Mouse (Mus musculus): ENCODE data around the gene Foxj1. TPM values are rescaled to one million over a fixed set of nuclear protein-coding genes. Genes with fewer than 3 reads are reported as not detected.

The Foxj1 gene
- polyA plus RNA-seq, 1 experiment from 2014 or later = 5.3 TPM

- H3K9me3 ChIP-seq (ENCODE audit: control insufficient read depth, low read length) = no peaks in the 10 kb centered on the region
Observed at GRCm38 (mm10) chr11:116354521-116354920, 19.3 kb upstream of the Foxj1 start.

DNA sequence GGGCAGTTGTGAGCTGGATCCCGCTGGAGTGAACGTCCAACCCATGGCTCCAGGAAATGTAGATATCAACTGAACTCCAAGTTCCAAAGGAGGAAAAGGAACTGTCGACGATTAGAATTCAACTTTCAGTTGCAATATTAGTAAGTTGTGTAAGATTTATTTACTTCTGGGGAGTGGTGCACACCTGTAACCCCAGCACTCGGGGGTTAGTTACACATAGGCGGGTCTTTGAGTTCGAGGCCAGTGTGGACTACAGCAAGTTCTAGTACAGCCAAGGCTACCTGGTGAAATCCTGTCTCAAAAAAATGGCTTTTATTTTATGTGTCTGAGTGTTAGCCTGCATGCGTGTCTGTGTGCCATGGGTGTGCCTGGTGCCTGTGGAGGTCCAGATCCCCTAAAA is 18.3 kb upstream of the Foxj1 start:
- no peak overlapping the region for H3K4me3 ChIP-seq (ENCODE audit: low read depth, low read length)
- no peaks in the 10 kb centered on the region for H3K27me3 ChIP-seq (ENCODE audit: control insufficient read depth, insufficient read depth, low read length)
- H3K27ac ChIP-seq (ENCODE audit: low read depth, low read length) = no peak overlapping the region
- no peaks in the 10 kb centered on the region; the same call in 1 of the 2 replicates for H3K36me3 ChIP-seq (ENCODE audit: control insufficient read depth, insufficient read depth, low read length)
- H3K4me1 ChIP-seq (replicated peaks; ENCODE audit: control insufficient read depth, insufficient read depth, low read length) = no peaks in the 10 kb centered on the region
- DNase-seq (ENCODE audit: low spot score) (no peak), ATAC-seq (replicated peaks; ENCODE audit: low FRiP score) (no peak)
- no peaks in the 10 kb centered on the region for H3K9me3 ChIP-seq (ENCODE audit: control insufficient read depth, low read length)
- H3K4me2 ChIP-seq (ENCODE audit: low read depth, low read length, severe bottlenecking) = no peak overlapping the region
- H3K9ac ChIP-seq (ENCODE audit: low read length) = no peak overlapping the region
- WGBS = 94% methylated on average over 8 of the region's 8 CpGs

More at GRCm38 (mm10) chr11:116354521-116354920, 19.3 kb upstream of the Foxj1 start:
- ATAC-seq (replicated peaks; ENCODE audit: low FRiP score) (no peak), DNase-seq (ENCODE audit: low spot score) (no peak)
- Histone ChIP-seq H3K9ac (ENCODE audit: low read length) (no peak overlapping the region), H3K4me2 (ENCODE audit: low read depth, low read length, severe bottlenecking) (no peak overlapping the region), H3K27me3 (ENCODE audit: control insufficient read depth, insufficient read depth, low read length) (no peaks in the 10 kb centered on the region), H3K27ac (ENCODE audit: low read depth, low read length) (no peak overlapping the region), H3K4me3 (ENCODE audit: low read depth, low read length) (no peak overlapping the region), H3K36me3 (ENCODE audit: control insufficient read depth, insufficient read depth, low read length) (no peaks in the 10 kb centered on the region; the same call in 1 of the 2 replicates), H3K4me1 (replicated peaks; ENCODE audit: control insufficient read depth, insufficient read depth, low read length) (no peaks in the 10 kb centered on the region)
- WGBS = 34% methylated on average over 17 of the region's 17 CpGs

GRCm38 (mm10) chr11:116351294-116351693 is 16.1 kb upstream of the Foxj1 start:
- H3K4me1 ChIP-seq (replicated peaks; ENCODE audit: control insufficient read depth, insufficient read depth, low read length) = no peaks in the 10 kb centered on the region
- ATAC-seq (replicated peaks; ENCODE audit: low FRiP score) (no peak), DNase-seq (ENCODE audit: low spot score) (no peak)
- no peaks in the 10 kb centered on the region; the same call in 1 of the 2 replicates for H3K36me3 ChIP-seq (ENCODE audit: control insufficient read depth, insufficient read depth, low read length)
- H3K9me3 ChIP-seq (ENCODE audit: control insufficient read depth, low read length) = no peaks in the 10 kb centered on the region
- no peak overlapping the region for H3K4me3 ChIP-seq (ENCODE audit: low read depth, low read length)
- no peak overlapping the region for H3K9ac ChIP-seq (ENCODE audit: low read length)
- H3K27ac ChIP-seq (ENCODE audit: low read depth, low read length) = no peak overlapping the region
- no peak overlapping the region for H3K4me2 ChIP-seq (ENCODE audit: low read depth, low read length, severe bottlenecking)
- WGBS = 90% methylated on average over 5 of the region's 5 CpGs
- H3K27me3 ChIP-seq (ENCODE audit: control insufficient read depth, insufficient read depth, low read length) = no peaks in the 10 kb centered on the region

- H3K4me1 ChIP-seq (replicated peaks; ENCODE audit: control insufficient read depth, insufficient read depth, low read length) = no peaks in the 10 kb centered on the region
- no peak overlapping the region for H3K4me3 ChIP-seq (ENCODE audit: low read depth, low read length)
- WGBS = 84% methylated on average over 5 of the region's 5 CpGs
- no peak overlapping the region for H3K27ac ChIP-seq (ENCODE audit: low read depth, low read length)
- H3K27me3 ChIP-seq (ENCODE audit: control insufficient read depth, insufficient read depth, low read length) = no peaks in the 10 kb centered on the region
- H3K9me3 ChIP-seq (ENCODE audit: control insufficient read depth, low read length) = no peaks in the 10 kb centered on the region
- no peaks in the 10 kb centered on the region for H3K36me3 ChIP-seq (ENCODE audit: control insufficient read depth, insufficient read depth, low read length)
- ATAC-seq (replicated peaks; ENCODE audit: low FRiP score) (no peak), DNase-seq (ENCODE audit: low spot score) (no peak)
- H3K4me2 ChIP-seq (ENCODE audit: low read depth, low read length, severe bottlenecking) = no peak overlapping the region
- no peak overlapping the region for H3K9ac ChIP-seq (ENCODE audit: low read length)
Observed at GRCm38 (mm10) chr11:116347955-116348354, 12.8 kb upstream of the Foxj1 start.

DNA sequence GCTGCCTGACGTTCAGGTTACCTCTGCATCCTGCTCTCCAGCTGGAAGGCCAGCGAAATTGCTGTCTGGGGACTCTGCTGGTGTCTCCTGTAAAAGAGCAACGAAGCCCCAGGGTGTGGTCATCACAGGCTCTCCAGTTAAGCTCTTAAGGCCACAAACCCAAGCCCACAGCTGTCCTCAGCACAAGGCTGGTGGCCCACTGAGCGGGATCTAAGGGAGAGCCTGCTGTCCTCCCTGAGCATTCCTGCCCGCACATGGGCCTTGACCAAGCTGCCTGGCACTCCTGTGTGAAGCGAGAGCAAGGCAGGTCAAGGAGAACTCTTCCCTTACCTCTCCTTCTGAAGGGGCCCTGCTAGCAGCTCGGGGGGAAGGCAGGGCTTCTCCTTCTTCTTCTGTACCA is 11.8 kb upstream of the Foxj1 start:
- H3K27ac ChIP-seq (ENCODE audit: low read depth, low read length) = no peak overlapping the region
- no peak overlapping the region for H3K4me2 ChIP-seq (ENCODE audit: low read depth, low read length, severe bottlenecking)
- no peak overlapping the region for H3K9ac ChIP-seq (ENCODE audit: low read length)
- no peak overlapping the region for H3K4me3 ChIP-seq (ENCODE audit: low read depth, low read length)
- no peaks in the 10 kb centered on the region for H3K27me3 ChIP-seq (ENCODE audit: control insufficient read depth, insufficient read depth, low read length)
- no peak for DNase-seq (ENCODE audit: low spot score)
- no peaks in the 10 kb centered on the region for H3K9me3 ChIP-seq (ENCODE audit: control insufficient read depth, low read length)
- ATAC-seq (replicated peaks; ENCODE audit: low FRiP score) = no peak
- H3K36me3 ChIP-seq (ENCODE audit: control insufficient read depth, insufficient read depth, low read length) = no peaks in the 10 kb centered on the region
- WGBS = 80% methylated on average over 7 of the region's 7 CpGs
- H3K4me1 ChIP-seq (replicated peaks; ENCODE audit: control insufficient read depth, insufficient read depth, low read length) = no peaks in the 10 kb centered on the region

DNA sequence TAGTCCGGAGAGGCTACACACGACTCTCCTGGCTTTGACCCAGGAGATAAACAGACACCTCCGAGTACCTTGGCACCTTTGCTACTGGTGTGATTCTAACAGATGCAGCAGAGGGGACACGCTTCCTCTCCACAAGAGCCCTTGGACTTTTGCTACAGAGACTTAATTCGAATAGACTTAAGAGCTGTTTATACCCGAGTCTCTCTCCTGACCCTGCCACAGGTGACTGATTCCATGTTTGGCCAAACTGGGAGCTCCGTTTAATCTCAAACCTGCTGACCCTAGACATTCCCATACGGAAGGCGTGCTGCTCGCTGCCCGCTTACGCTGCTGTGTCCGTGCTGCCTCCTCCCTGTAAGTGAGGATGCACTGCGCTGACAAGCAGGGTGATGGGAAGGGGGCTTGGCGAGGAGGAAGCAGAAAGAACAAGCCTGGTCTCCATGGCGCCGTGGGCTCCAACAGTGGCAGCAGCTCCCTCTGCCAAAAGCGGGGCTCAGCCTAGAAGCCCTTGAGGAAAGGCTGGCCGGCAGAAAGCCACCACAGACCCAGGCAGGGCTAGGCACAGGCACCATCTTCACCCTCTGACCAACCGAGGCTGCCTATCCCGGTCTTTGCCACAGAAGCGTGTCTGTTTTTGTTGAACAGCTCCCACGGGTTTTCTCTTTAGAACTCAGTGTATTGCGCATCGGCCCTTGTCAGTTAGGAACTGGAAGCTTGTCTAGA is 7.0 kb upstream of the Foxj1 start:
- no peak overlapping the region for H3K4me2 ChIP-seq (ENCODE audit: low read depth, low read length, severe bottlenecking)
- no peak overlapping the region for H3K27ac ChIP-seq (ENCODE audit: low read depth, low read length)
- 0 out of 2 replicates have a peak, but pooled peaks cover under 1% of the 10 kb centered on the region for H3K4me1 ChIP-seq (replicated peaks; ENCODE audit: control insufficient read depth, insufficient read depth, low read length)
- no peaks in the 10 kb centered on the region for H3K27me3 ChIP-seq (ENCODE audit: control insufficient read depth, insufficient read depth, low read length)
- WGBS = 75% methylated on average over 25 of the region's 25 CpGs
- ATAC-seq (replicated peaks; ENCODE audit: low FRiP score) = no peak
- H3K9ac ChIP-seq (ENCODE audit: low read length) = no peak overlapping the region
- H3K36me3 ChIP-seq (ENCODE audit: control insufficient read depth, insufficient read depth, low read length) = no peaks in the 10 kb centered on the region
- no peak for DNase-seq (ENCODE audit: low spot score)
- H3K9me3 ChIP-seq (ENCODE audit: control insufficient read depth, low read length) = no peaks in the 10 kb centered on the region
- no peak overlapping the region for H3K4me3 ChIP-seq (ENCODE audit: low read depth, low read length)

DNA sequence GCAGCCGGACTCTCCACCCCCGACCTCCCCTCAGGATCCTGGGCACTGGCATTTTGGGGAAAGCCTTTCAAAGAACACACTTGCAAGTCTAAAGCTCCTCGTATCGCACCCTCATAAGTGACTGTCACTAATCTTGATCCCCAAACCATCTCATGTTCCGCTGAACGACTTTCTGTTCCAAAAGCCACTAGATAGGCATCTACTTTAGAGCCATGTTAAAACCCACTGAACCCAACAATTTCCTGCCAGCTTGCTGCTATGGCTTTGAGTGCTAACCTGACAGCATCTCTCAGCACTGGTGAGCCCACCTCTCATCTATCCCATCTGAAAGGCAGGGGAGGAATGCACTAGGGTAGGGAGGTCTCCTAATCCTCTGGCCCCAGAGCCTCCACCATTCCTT is 2.3 kb upstream of the Foxj1 start:
- ATAC-seq (replicated peaks; ENCODE audit: low FRiP score) = no peak
- Histone ChIP-seq H3K9ac (ENCODE audit: low read length) (peak overlapping the region; percentile 23; the same call in 1 of the 2 replicates), H3K4me2 (ENCODE audit: low read depth, low read length, severe bottlenecking) (no peak overlapping the region), H3K27me3 (ENCODE audit: control insufficient read depth, insufficient read depth, low read length) (peaks cover 14% of the 10 kb centered on the region), H3K27ac (ENCODE audit: low read depth, low read length) (no peak overlapping the region), H3K4me3 (ENCODE audit: low read depth, low read length) (no peak overlapping the region), H3K9me3 (ENCODE audit: control insufficient read depth, low read length) (no peaks in the 10 kb centered on the region), H3K4me1 (replicated peaks; ENCODE audit: control insufficient read depth, insufficient read depth, low read length) (peaks cover 29% of the 10 kb centered on the region), H3K36me3 (ENCODE audit: control insufficient read depth, insufficient read depth, low read length) (no peaks in the 10 kb centered on the region)
- 91% methylated on average over 6 of the region's 6 CpGs for WGBS
- DNase-seq (ENCODE audit: low spot score) = no peak

DNA sequence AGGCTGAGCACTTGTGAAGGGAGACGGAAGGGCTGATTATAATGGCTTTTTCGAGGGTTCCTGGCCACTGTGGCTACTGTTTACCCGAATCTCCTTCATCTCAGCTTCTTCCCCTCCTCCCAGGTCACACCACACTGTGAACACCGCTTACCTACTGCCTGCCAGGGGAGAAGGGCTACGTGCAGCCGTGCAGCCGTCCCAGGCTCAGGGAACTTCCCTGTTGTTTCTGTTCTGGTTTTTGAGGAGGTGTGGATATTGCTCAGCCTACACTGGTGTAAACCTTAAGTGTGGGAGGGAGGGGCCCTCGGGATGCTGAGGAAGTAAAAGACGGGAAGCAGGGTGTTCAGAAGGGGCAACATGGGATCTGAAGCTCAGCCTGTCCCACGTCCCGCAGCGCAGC is 1.8 kb upstream of the Foxj1 start:
- ATAC-seq (replicated peaks; ENCODE audit: low FRiP score) (no peak), DNase-seq (ENCODE audit: low spot score) (no peak)
- no peak overlapping the region for H3K4me3 ChIP-seq (ENCODE audit: low read depth, low read length)
- peaks cover 14% of the 10 kb centered on the region for H3K27me3 ChIP-seq (ENCODE audit: control insufficient read depth, insufficient read depth, low read length)
- peak overlapping the region; percentile 24; the same call in 1 of the 2 replicates for H3K9ac ChIP-seq (ENCODE audit: low read length)
- no peaks in the 10 kb centered on the region for H3K36me3 ChIP-seq (ENCODE audit: control insufficient read depth, insufficient read depth, low read length)
- no peak overlapping the region for H3K27ac ChIP-seq (ENCODE audit: low read depth, low read length)
- 66% methylated on average over 12 of the region's 12 CpGs for WGBS
- H3K9me3 ChIP-seq (ENCODE audit: control insufficient read depth, low read length) = no peaks in the 10 kb centered on the region
- no peak overlapping the region for H3K4me2 ChIP-seq (ENCODE audit: low read depth, low read length, severe bottlenecking)
- peaks cover 34% of the 10 kb centered on the region for H3K4me1 ChIP-seq (replicated peaks; ENCODE audit: control insufficient read depth, insufficient read depth, low read length)

GRCm38 (mm10) chr11:116336393-116336792 is 1.2 kb upstream of the Foxj1 start:
- Histone ChIP-seq H3K9ac (ENCODE audit: low read length) (peak overlapping the region; percentile 71), H3K4me3 (ENCODE audit: low read depth, low read length) (no peak overlapping the region; the same call in 1 of the 2 replicates), H3K27me3 (ENCODE audit: control insufficient read depth, insufficient read depth, low read length) (peaks cover 14% of the 10 kb centered on the region), H3K9me3 (ENCODE audit: control insufficient read depth, low read length) (no peaks in the 10 kb centered on the region), H3K4me1 (replicated peaks; ENCODE audit: control insufficient read depth, insufficient read depth, low read length) (peaks cover 39% of the 10 kb centered on the region), H3K4me2 (ENCODE audit: low read depth, low read length, severe bottlenecking) (peak overlapping the region; percentile 98), H3K27ac (ENCODE audit: low read depth, low read length) (no peak overlapping the region), H3K36me3 (ENCODE audit: control insufficient read depth, insufficient read depth, low read length) (no peaks in the 10 kb centered on the region)
- WGBS = 85% methylated on average over 4 of the region's 4 CpGs
- DNase-seq (ENCODE audit: low spot score) (no peak), ATAC-seq (replicated peaks; ENCODE audit: low FRiP score) (no peak)
